Mouse (Mus musculus) midbrain, postnatal 0 days (tissue): ENCODE measurements around the gene Apof. TPM values are rescaled to one million over a fixed set of nuclear protein-coding genes. Genes with fewer than 3 reads are reported as not detected.

Source experiments
- ATAC-seq: fragments of 200-750 bp; cut with Nextera tagmentation; 2 replicates; pipeline ENCODE4 v1.8.0; 2017; ENCODE audit warnings: moderate number of reproducible peaks, mild to moderate bottlenecking, moderate TSS enrichment, moderate library complexity; ENCODE audit not compliant: low FRiP score
- DNase-seq: peaks from one replicate; pipeline ENCODE4 v3.0.0-alpha.2; 2015; ENCODE audit warnings: low spot score
- H3K27ac ChIP-seq: fragments of 300-500 bp; sonication (generic); 2 replicates; pipeline ENCODE4 v1.5.1; 2014; ENCODE audit warnings: low read depth, mild to moderate bottlenecking, low read length, mixed read lengths
- H3K27me3 ChIP-seq: fragments of 300-500 bp; sonication (generic); 2 replicates; pipeline ENCODE4 v1.6.1; 2014; ENCODE audit warnings: low read length, control low read depth, mixed read lengths; ENCODE audit not compliant: insufficient read depth
- H3K36me3 ChIP-seq: fragments of 300-500 bp; sonication (generic); 2 replicates; pipeline ENCODE4 v1.6.1; 2014; ENCODE audit warnings: low read length, control low read depth, mixed read lengths; ENCODE audit not compliant: insufficient read depth
- H3K4me1 ChIP-seq: fragments of 300-500 bp; sonication (generic); 2 replicates; pipeline ENCODE4 v1.6.1; 2014; ENCODE audit warnings: mild to moderate bottlenecking, control low read depth, antibody characterized with exemption, low read length, mixed read lengths; ENCODE audit not compliant: insufficient read depth
- H3K4me2 ChIP-seq: fragments of 300-500 bp; sonication (generic); 2 replicates; pipeline ENCODE4 v1.6.1; 2014; ENCODE audit warnings: low read depth, mild to moderate bottlenecking, low read length, mixed read lengths; ENCODE audit not compliant: poor library complexity, severe bottlenecking
- H3K4me3 ChIP-seq: fragments of 300-500 bp; sonication (generic); 2 replicates; pipeline ENCODE4 v1.5.1; 2014; ENCODE audit warnings: low read depth, mild to moderate bottlenecking, low read length, moderate library complexity
- H3K9ac ChIP-seq: fragments of 300-500 bp; sonication (generic); replicated peaks from 2 replicates; pipeline ENCODE4 v1.6.1; 2014; ENCODE audit warnings: mild to moderate bottlenecking, low read length, moderate library complexity, mixed read lengths; ENCODE audit not compliant: poor library complexity, severe bottlenecking
- H3K9me3 ChIP-seq: fragments of 300-500 bp; sonication (generic); 2 replicates; pipeline ENCODE4 v1.6.1; 2016; ENCODE audit warnings: low read length, control low read depth
- CTCF ChIP-seq: IDR thresholded peaks from 2 replicates; pipeline ENCODE4 v1.5.1; 2016; ENCODE audit warnings: antibody characterized with exemption, mild to moderate bottlenecking
- WGBS: fragments of 180-500 bp; shearing (Covaris S2); extraction: QIAGEN DNeasy Blood & Tissue Kit; methylation state at CpG from one replicate; pipeline ENCODE4 v1.1.7; 2014; 5-methylcytosine and 5-hydroxymethylcytosine counted together
- polyA plus RNA-seq: library from polyadenylated mRNA; unstranded; fragments of >200 nt; fragmentation: Nextera tagmentation; extraction: Ambion mirVana; gene quantifications from 2 replicates; pipeline ENCODE4 v1.2.1, GENCODE M21; 2015
- total RNA-seq: library from RNA; depleted of rRNA; stranded (reverse); fragments of >200 nt; gene quantifications from 2 replicates; pipeline ENCODE4 v1.2.3, GENCODE M21; 2014

Apof gene
- total and polyA plus RNA-seq, 2 experiments from 2014 or later: 0.20 TPM; not detected in 1

GRCm38 (mm10) chr10:128230582-128230981 is 37.9 kb upstream of the Apof start:
- H3K4me1 ChIP-seq: no peaks in the 10 kb centered on the region
- no peak overlapping the region for H3K27ac ChIP-seq
- H3K4me2 ChIP-seq: no peak overlapping the region
- no peak overlapping the region for H3K9ac ChIP-seq
- ATAC-seq (no peak), DNase-seq (no peak)
- TF ChIP-seq CTCF: no peak
- no peak overlapping the region for H3K4me3 ChIP-seq
- H3K9me3 ChIP-seq: no peaks in the 10 kb centered on the region
- H3K27me3 ChIP-seq: no peaks in the 10 kb centered on the region
- WGBS: 82% methylated on average over 12 of the region's 12 CpGs
- H3K36me3 ChIP-seq: no peaks in the 10 kb centered on the region

GRCm38 (mm10) chr10:128231146-128231545 is 37.3 kb upstream of the Apof start:
- Histone ChIP-seq H3K4me1 (no peaks in the 10 kb centered on the region), H3K27ac (0 out of 2 replicates have a peak overlapping the region, but pooled peaks have one; percentile 90), H3K36me3 (no peaks in the 10 kb centered on the region), H3K9me3 (no peaks in the 10 kb centered on the region), H3K9ac (0 out of 2 replicates have a peak overlapping the region, but pooled peaks have one; percentile 67), H3K4me2 (peak overlapping the region; percentile 46), H3K27me3 (no peaks in the 10 kb centered on the region), H3K4me3 (peak overlapping the region; percentile 73; the same call in 1 of the 2 replicates)
- no peak for TF ChIP-seq CTCF
- DNase-seq (no peak), ATAC-seq (no peak)
- WGBS: 13% methylated on average over 5 of the region's 5 CpGs

DNA sequence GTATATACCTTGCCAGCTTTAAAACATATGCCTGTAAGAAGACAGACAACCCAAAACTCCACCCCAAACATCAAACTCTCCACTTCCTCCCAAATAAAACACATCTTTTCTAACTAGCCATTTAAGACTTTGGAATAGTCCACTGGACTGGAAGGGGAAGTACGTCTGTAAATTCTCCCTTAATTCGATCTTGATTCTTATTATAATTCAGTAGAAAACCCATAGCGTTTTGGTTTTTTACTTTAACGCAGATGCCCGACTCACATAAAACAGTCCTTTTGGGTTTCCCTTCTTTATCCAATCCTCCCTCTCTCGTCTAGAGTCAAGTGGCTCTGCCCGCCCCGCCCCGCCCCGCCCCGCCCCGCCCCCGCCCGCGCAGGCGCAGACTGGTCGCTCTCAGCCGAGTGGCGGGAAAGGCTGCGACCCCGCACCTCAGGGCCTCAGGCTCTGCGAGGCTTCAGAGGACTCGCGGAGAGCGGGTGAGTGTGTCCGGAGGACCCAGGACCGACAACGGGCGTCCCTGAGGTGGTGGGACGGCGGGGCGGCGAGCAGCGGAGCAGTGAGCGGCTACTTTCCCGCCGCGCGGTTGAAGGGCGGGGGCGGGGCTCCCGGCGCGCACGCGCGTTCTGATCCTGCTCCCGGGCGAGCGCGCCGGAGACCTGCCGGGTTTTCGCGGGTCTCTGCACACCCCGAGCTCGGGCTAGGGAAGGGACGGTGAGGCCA is 36.6 kb upstream of the Apof start, which contains the start of gene Timeless:
Gene Timeless, plus strand, starts transcription at position 369 of the 723 bp plus-strand sequence.
- Histone ChIP-seq H3K27me3 (no peaks in the 10 kb centered on the region), H3K9me3 (no peaks in the 10 kb centered on the region)

DNA sequence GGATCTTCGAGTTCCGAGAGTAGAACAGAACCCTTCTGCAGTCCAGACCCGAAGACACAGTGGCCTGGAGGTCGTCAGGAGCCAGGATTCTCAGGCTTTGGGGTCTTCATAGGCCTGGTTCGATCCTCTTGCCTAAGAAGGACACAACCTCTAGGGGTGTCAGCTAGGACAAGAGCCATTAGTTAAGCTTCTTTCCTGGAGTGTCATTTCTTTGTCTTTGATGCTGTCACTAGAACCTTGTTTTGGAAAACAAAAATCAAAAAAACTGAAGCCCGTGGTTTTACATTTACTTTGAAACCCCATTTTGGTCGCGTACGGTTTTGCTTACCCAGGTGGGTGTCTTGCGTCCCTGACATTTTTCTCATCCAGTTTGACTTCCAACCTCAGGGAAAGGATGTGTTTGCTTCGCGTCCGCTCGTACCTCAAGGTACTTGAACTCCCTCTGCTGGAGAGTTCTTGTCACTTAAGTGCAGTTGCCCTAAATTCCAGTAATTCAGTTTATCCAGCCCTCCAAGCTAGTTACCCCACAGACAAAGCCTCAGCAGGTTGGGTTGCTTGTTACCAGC is 36.0 kb upstream of the Apof start:
- Histone ChIP-seq H3K4me2 (peak overlapping the region; percentile 46), H3K27me3 (no peaks in the 10 kb centered on the region), H3K4me3 (peak overlapping the region; percentile 73), H3K4me1 (no peaks in the 10 kb centered on the region), H3K9ac (peak overlapping the region; percentile 67), H3K27ac (peak overlapping the region; percentile 90), H3K36me3 (no peaks in the 10 kb centered on the region), H3K9me3 (no peaks in the 10 kb centered on the region)
- ATAC-seq (peak; percentile 67), DNase-seq (peak; percentile 87)
- TF ChIP-seq CTCF: peak; percentile 83
- WGBS: under 1% methylated on average over 14 of the region's 14 CpGs

More for the DNA sequence above, 36.6 kb upstream of the Apof start, which contains the start of gene Timeless:
- DNase-seq (peak; percentile 78), ATAC-seq (peak; percentile 93)
- Histone ChIP-seq H3K4me2 (peak within 1 kb of the TSS; percentile 46), H3K4me3 (peak within 1 kb of the TSS; percentile 73), H3K27ac (peak within 1 kb of the TSS; percentile 90), H3K36me3 (no peaks in the 10 kb centered on the region), H3K4me1 (no peaks in the 10 kb centered on the region), H3K9ac (peak within 1 kb of the TSS; percentile 67)
- TF ChIP-seq CTCF: no peak
- WGBS: under 1% methylated on average over 53 of the region's 58 CpGs

DNA sequence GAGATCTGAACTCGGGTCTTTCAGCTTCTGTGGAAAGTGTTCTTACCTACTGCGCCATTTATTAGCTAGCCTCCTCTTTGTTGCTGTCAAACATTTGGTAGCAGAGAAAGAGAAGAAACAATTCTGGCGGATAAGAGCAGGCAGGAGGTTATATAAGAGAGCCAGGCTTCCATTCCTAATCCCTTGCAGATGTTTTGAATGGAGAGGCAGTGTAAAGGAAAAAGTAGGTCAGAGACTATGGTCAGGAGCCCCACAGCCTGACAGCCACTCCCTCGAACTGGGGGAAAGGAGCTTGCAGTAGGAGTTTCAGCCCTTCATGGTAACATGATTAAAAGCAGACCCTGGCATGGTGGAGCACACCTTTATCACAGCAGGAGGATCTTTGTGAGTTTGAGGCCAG is 32.1 kb upstream of the Apof start:
- Histone ChIP-seq H3K27me3 (no peaks in the 10 kb centered on the region), H3K9me3 (no peaks in the 10 kb centered on the region), H3K4me3 (no peak overlapping the region), H3K9ac (no peak overlapping the region), H3K4me1 (no peaks in the 10 kb centered on the region), H3K36me3 (no peaks in the 10 kb centered on the region), H3K27ac (no peak overlapping the region), H3K4me2 (no peak overlapping the region)
- 47% methylated on average over 4 of the region's 4 CpGs for WGBS
- TF ChIP-seq CTCF: no peak
- no peak for ATAC-seq
- DNase-seq: no peak
